In genomic region chr1:194630498-194631056, GRCm38 (mm10) we compare ENCODE assay signal across 25 mouse cellular contexts. TPM values are rescaled to one million over a fixed set of nuclear protein-coding genes. Genes with fewer than 3 reads are reported as not detected.
A peak's percentile ranks its signal among the peaks of the same experiment; 100 is the strongest.
DNase-seq lines count a peak whose midpoint lies in the region; ATAC-seq lines count a peak whose summit lies in the region.
"Had no signal": no experiment of that assay in that cellular context is flagged by ENCODE, and none has a peak within 500 bp of the region (broad histone marks: within the 10 kb centered on the region; RNA-seq: fewer than 3 reads in every experiment).

No protein-coding gene starts in this region.

- peaks cover 79% of the 10 kb centered on the region for H3K4me1 ChIP-seq in midbrain, embryonic 10.5 days
- H3K4me1 ChIP-seq in midbrain, embryonic 16.5 days (ENCODE audit: control insufficient read depth, insufficient read depth, low read length): peaks cover 33% of the 10 kb centered on the region
- peaks cover 96% of the 10 kb centered on the region for H3K4me1 ChIP-seq in forebrain, embryonic 13.5 days
- peaks cover 68% of the 10 kb centered on the region for H3K4me1 ChIP-seq in midbrain, embryonic 13.5 days (replicated peaks)

- no peak overlapping the region for H3K9ac ChIP-seq in midbrain, embryonic 16.5 days (ENCODE audit: low read depth, low read length)
- no peak overlapping the region for H3K9ac ChIP-seq in forebrain, embryonic 13.5 days
- H3K9ac ChIP-seq in midbrain, embryonic 13.5 days (replicated peaks): no peak overlapping the region
- H3K9ac ChIP-seq: embryonic facial prominence, embryonic 13.5 days; heart, embryonic 12.5 days; limb, embryonic 13.5 days; liver, embryonic 13.5 days; lung, embryonic 14.5 days had no signal

- H3K27ac ChIP-seq in midbrain, embryonic 10.5 days (replicated peaks): peak overlapping the region; percentile 78
- no peak overlapping the region for H3K27ac ChIP-seq in midbrain, embryonic 16.5 days (ENCODE audit: low read length)
- H3K27ac ChIP-seq in forebrain, embryonic 13.5 days: peak overlapping the region; percentile 63
- 0 out of 2 replicates have a peak overlapping the region, but pooled peaks have one; percentile 17 for H3K27ac ChIP-seq in midbrain, embryonic 13.5 days
- H3K27ac ChIP-seq: embryonic facial prominence, embryonic 13.5 days; limb, embryonic 13.5 days; liver, embryonic 13.5 days had no signal

- no peaks in the 10 kb centered on the region for H3K9me3 ChIP-seq in midbrain, embryonic 10.5 days (replicated peaks)
- no peaks in the 10 kb centered on the region for H3K9me3 ChIP-seq in midbrain, embryonic 16.5 days (replicated peaks; ENCODE audit: control insufficient read depth, low read length, poor library complexity, severe bottlenecking)
- no peaks in the 10 kb centered on the region for H3K9me3 ChIP-seq in forebrain, embryonic 13.5 days (replicated peaks)
- H3K9me3 ChIP-seq in midbrain, embryonic 13.5 days: no peaks in the 10 kb centered on the region
- H3K9me3 ChIP-seq: embryonic facial prominence, embryonic 13.5 days; heart, embryonic 12.5 days; limb, embryonic 13.5 days; liver, embryonic 13.5 days had no signal

- no peak overlapping the region for H3K4me2 ChIP-seq in midbrain, embryonic 16.5 days (ENCODE audit: low read length)
- H3K4me2 ChIP-seq in forebrain, embryonic 13.5 days: 0 out of 2 replicates have a peak overlapping the region, but pooled peaks have one; percentile 6
- H3K4me2 ChIP-seq in midbrain, embryonic 13.5 days (replicated peaks): no peak overlapping the region
- H3K4me2 ChIP-seq: embryonic facial prominence, embryonic 13.5 days; heart, embryonic 12.5 days; limb, embryonic 13.5 days; liver, embryonic 13.5 days; lung, embryonic 14.5 days had no signal

- no peak overlapping the region for H3K4me3 ChIP-seq in midbrain, embryonic 10.5 days
- no peak overlapping the region for H3K4me3 ChIP-seq in midbrain, embryonic 16.5 days (ENCODE audit: low read depth, low read length)
- H3K4me3 ChIP-seq in forebrain, embryonic 13.5 days: no peak overlapping the region
- no peak overlapping the region for H3K4me3 ChIP-seq in midbrain, embryonic 13.5 days (replicated peaks)
- H3K4me3 ChIP-seq: embryonic facial prominence, embryonic 13.5 days; heart, embryonic 12.5 days; limb, embryonic 13.5 days; liver, embryonic 13.5 days had no signal

- H3K36me3 ChIP-seq in midbrain, embryonic 10.5 days: no peaks in the 10 kb centered on the region
- H3K36me3 ChIP-seq in midbrain, embryonic 16.5 days (ENCODE audit: control insufficient read depth, insufficient read depth, low read length): no peaks in the 10 kb centered on the region
- 0 out of 2 replicates have a peak, but pooled peaks cover 9% of the 10 kb centered on the region for H3K36me3 ChIP-seq in forebrain, embryonic 13.5 days (ENCODE audit: poor library complexity, severe bottlenecking)
- no peaks in the 10 kb centered on the region for H3K36me3 ChIP-seq in midbrain, embryonic 13.5 days
- H3K36me3 ChIP-seq: embryonic facial prominence, embryonic 13.5 days; heart, embryonic 12.5 days; limb, embryonic 13.5 days; liver, embryonic 13.5 days had no signal

- no peak for ATAC-seq in midbrain, embryonic 16.5 days
- peak; percentile 60 for ATAC-seq in forebrain, embryonic 13.5 days
- no peak for ATAC-seq in midbrain, embryonic 13.5 days
- ATAC-seq: activated CD4-positive, CD25-positive, alpha-beta regulatory T cell, adult 4 months; CD4-positive, CD25-positive, alpha-beta regulatory T cell, adult 4 months; Patski had no signal

- peak; percentile 83 for DNase-seq in heart, adult 11 months
- DNase-seq in heart, adult 8-10 months (ENCODE audit: low spot score): no peak
- DNase-seq in midbrain, embryonic 10.5 days (ENCODE audit: low spot score): no peak
- no peak for DNase-seq in ovary, postnatal 14 days (ENCODE audit: low spot score)
- DNase-seq in frontal cortex, postnatal 36 days (ENCODE audit: low spot score in 2 of 2): no peak
- DNase-seq: adrenal gland, postnatal 14 days; cerebellum, adult 11-12 months; cerebellum, postnatal 14 days; kidney, adult 8-10 months; kidney, postnatal 25 days; layer of hippocampus, adult 9-11 months; liver, embryonic 13.5 days; lung, embryonic 14.5 days; lung, postnatal 36 days; right cerebral cortex, postnatal 25 days; thymus, postnatal 36 days had no signal

- 56% methylated on average over 1 of the region's 1 CpGs for WGBS in midbrain, embryonic 10.5 days
- 15% methylated on average over 1 of the region's 1 CpGs for WGBS in midbrain, embryonic 16.5 days
- WGBS in forebrain, embryonic 13.5 days: 26% methylated on average over 1 of the region's 1 CpGs
- 33% methylated on average over 1 of the region's 1 CpGs for WGBS in midbrain, embryonic 13.5 days

- 0 out of 2 replicates have a peak, but pooled peaks cover 16% of the 10 kb centered on the region for H3K27me3 ChIP-seq in midbrain, embryonic 10.5 days (ENCODE audit: low read depth, poor library complexity, severe bottlenecking)
- no peaks in the 10 kb centered on the region for H3K27me3 ChIP-seq in midbrain, embryonic 16.5 days (ENCODE audit: control insufficient read depth, insufficient read depth, low read depth, low read length)
- H3K27me3 ChIP-seq in forebrain, embryonic 13.5 days: no peaks in the 10 kb centered on the region
- no peaks in the 10 kb centered on the region for H3K27me3 ChIP-seq in midbrain, embryonic 13.5 days
- H3K27me3 ChIP-seq: embryonic facial prominence, embryonic 13.5 days; heart, embryonic 12.5 days; limb, embryonic 13.5 days; liver, embryonic 13.5 days; Patski had no signal

RNA-seq across cellular contexts. Expression of gene Plxna2, which starts 12.6 kb away (rescaled TPM):
- 10 to 100 TPM; 18.8 to 28.3 (median 25.5) TPM for total RNA-seq in heart, adult 8-10 months (2022)
- 9.2 and 11.2 TPM in 2 replicates for polyA plus RNA-seq in midbrain, embryonic 10.5 days (2016; fragmentation: Nextera tagmentation; extraction: Ambion mirVana)
- 18.1 and 22.0 TPM in 2 replicates for polyA plus RNA-seq in midbrain, embryonic 16.5 days (2015; fragmentation: Nextera tagmentation; extraction: Ambion mirVana)
- polyA plus RNA-seq in forebrain, embryonic 13.5 days (2015; fragmentation: Nextera tagmentation; extraction: Ambion mirVana): 46.9 and 55.8 TPM in 2 replicates
- 20.4 and 23.3 TPM in 2 replicates for polyA plus RNA-seq in midbrain, embryonic 13.5 days (2015; fragmentation: Nextera tagmentation; extraction: Ambion mirVana)
- polyA plus RNA-seq: activated CD4-positive, CD25-positive, alpha-beta regulatory T cell, adult 4 months; CD4-positive, CD25-positive, alpha-beta regulatory T cell, adult 4 months had no signal
